Mouse (Mus musculus): ENCODE measurements at regions not wholly inside any gene's neighbourhood (a gene's known extent, or its start where the extent isn't known, plus 50 kb on each side); places are given as distances from the start of the nearest gene placed in this dataset.

- Histone ChIP-seq H3K4me2 (ENCODE audit: insufficient read depth, low read depth, poor library complexity, severe bottlenecking) (no peak overlapping the region), H3K4me3 (replicated peaks in 1 of 3; ENCODE audit: low read depth in 2 of 3, low read length in 2 of 3, poor library complexity in 1 of 3) (no peak overlapping the region), H3K36me3 (replicated peaks in 1 of 2; ENCODE audit: control insufficient read depth in 1 of 2, insufficient read depth in 1 of 2, low read length in 1 of 2) (no peaks in the 10 kb centered on the region), H3K4me1 (ENCODE audit: control insufficient read depth in 1 of 2, insufficient read depth in 2 of 2) (no peaks in the 10 kb centered on the region), H3K79me2 (replicated peaks; ENCODE audit: control insufficient read depth, extremely low read depth, insufficient read depth, poor library complexity, severe bottlenecking) (no peaks in the 10 kb centered on the region), H3K27ac (ENCODE audit: insufficient read depth, low read depth) (no peak overlapping the region), H3K27me3 (replicated peaks) (no peaks in the 10 kb centered on the region), H3K9ac (ENCODE audit: insufficient read depth, low read depth) (no peak overlapping the region), H3K9me3 (replicated peaks; ENCODE audit: low read length) (peaks cover 52% of the 10 kb centered on the region)
- dilution Hi-C loops (cut with MboI; ENCODE audit: extremely low pct_ligation_motif_present, extremely low pct_unique_long_range_greater_than_20kb, low sequenced_read_pairs), result no loop called here
- TF ChIP-seq UBTF (IDR thresholded peaks at IDR 0.05; ENCODE audit: low read depth, low read length) (no peak), E2F4 (IDR thresholded peaks at IDR 0.05; ENCODE audit: insufficient replicate concordance, low read depth, low read length) (no peak), RAD21 (IDR thresholded peaks at IDR 0.05; ENCODE audit: low read depth, low read length) (no peak), ETS1 (conservative IDR thresholded peaks at IDR 0.05; ENCODE audit: low read depth, low read length) (no peak), MAZ (IDR thresholded peaks at IDR 0.05; ENCODE audit: low read depth, low read length) (no peak), NELFE (IDR thresholded peaks at IDR 0.05; ENCODE audit: low read depth, low read length) (no peak), ZMIZ1 (IDR thresholded peaks at IDR 0.05; ENCODE audit: low read depth, low read length) (no peak)
- no peak for DNase-seq (ENCODE audit: extremely low read depth)
- in situ Hi-C loops (cut with MboI; ENCODE audit: low pct_ligation_motif_present, low pct_unique_long_range_greater_than_20kb, low sequenced_read_pairs), result no loop called here
Observed at GRCm38 (mm10) chr6:138207293-138207844, 67.3 kb downstream of the Mgst1 start.

GRCm38 (mm10) chr6:138215189-138215588 is 75.1 kb downstream of the Mgst1 start:
- Histone ChIP-seq H3K4me3 (replicated peaks in 1 of 3; ENCODE audit: low read depth in 2 of 3, low read length in 2 of 3, poor library complexity in 1 of 3) (no peak overlapping the region), H3K79me2 (replicated peaks; ENCODE audit: control insufficient read depth, extremely low read depth, insufficient read depth, poor library complexity, severe bottlenecking) (no peaks in the 10 kb centered on the region), H3K4me1 (ENCODE audit: control insufficient read depth in 1 of 2, insufficient read depth in 2 of 2) (no peaks in the 10 kb centered on the region), H3K36me3 (replicated peaks in 1 of 2; ENCODE audit: control insufficient read depth in 1 of 2, insufficient read depth in 1 of 2, low read length in 1 of 2) (no peaks in the 10 kb centered on the region), H3K9ac (ENCODE audit: insufficient read depth, low read depth) (no peak overlapping the region), H3K27me3 (replicated peaks) (no peaks in the 10 kb centered on the region), H3K27ac (ENCODE audit: insufficient read depth, low read depth) (no peak overlapping the region), H3K9me3 (replicated peaks; ENCODE audit: low read length) (peaks cover 34% of the 10 kb centered on the region), H3K4me2 (ENCODE audit: insufficient read depth, low read depth, poor library complexity, severe bottlenecking) (no peak overlapping the region)
- in situ Hi-C loops (cut with MboI; ENCODE audit: low pct_ligation_motif_present, low pct_unique_long_range_greater_than_20kb, low sequenced_read_pairs) (no loop called here), dilution Hi-C loops (cut with MboI; ENCODE audit: extremely low pct_ligation_motif_present, extremely low pct_unique_long_range_greater_than_20kb, low sequenced_read_pairs) (no loop called here)
- no peak for TF ChIP-seq MEF2A (IDR thresholded peaks at IDR 0.05; ENCODE audit: borderline replicate concordance, low read depth, low read length)
- no peak for TF ChIP-seq MAX (IDR thresholded peaks at IDR 0.05; ENCODE audit: low read length)
- TF ChIP-seq POLR2AphosphoS2 (IDR thresholded peaks at IDR 0.05; ENCODE audit: low read depth, low read length), result no peak
- no peak for TF ChIP-seq MXI1 (IDR thresholded peaks at IDR 0.05; ENCODE audit: low read depth, low read length)
- no peak for TF ChIP-seq RAD21 (IDR thresholded peaks at IDR 0.05; ENCODE audit: low read depth, low read length)
- TF ChIP-seq NELFE (IDR thresholded peaks at IDR 0.05; ENCODE audit: low read depth, low read length), result no peak
- TF ChIP-seq ZKSCAN1 (IDR thresholded peaks at IDR 0.05; ENCODE audit: borderline replicate concordance, low read depth, low read length), result no peak
- TF ChIP-seq CHD2 (IDR thresholded peaks at IDR 0.05; ENCODE audit: low read length), result no peak
- no peak for TF ChIP-seq ELF1 (IDR thresholded peaks at IDR 0.05; ENCODE audit: low read depth, low read length)
- TF ChIP-seq JUN (IDR thresholded peaks at IDR 0.05; ENCODE audit: insufficient read depth, low read depth, low read length), result no peak
- TF ChIP-seq USF1 (IDR thresholded peaks at IDR 0.05; ENCODE audit: low read depth, low read length), result no peak
- TF ChIP-seq MYC (IDR thresholded peaks at IDR 0.05; ENCODE audit: low read depth, low read length), result no peak
- no peak for TF ChIP-seq NRF1 (IDR thresholded peaks at IDR 0.05; ENCODE audit: low read depth, low read length)
- no peak for TF ChIP-seq JUND (conservative IDR thresholded peaks at IDR 0.05; ENCODE audit: low read depth, low read length)
- DNase-seq (ENCODE audit: extremely low read depth), result no peak
